Mouse (Mus musculus): ENCODE results near the gene Gdpd4. TPM values are rescaled to one million over a fixed set of nuclear protein-coding genes. Genes with fewer than 3 reads are reported as not detected.

Gene Gdpd4
- polyA plus RNA-seq, 1 experiment: not detected

DNA sequence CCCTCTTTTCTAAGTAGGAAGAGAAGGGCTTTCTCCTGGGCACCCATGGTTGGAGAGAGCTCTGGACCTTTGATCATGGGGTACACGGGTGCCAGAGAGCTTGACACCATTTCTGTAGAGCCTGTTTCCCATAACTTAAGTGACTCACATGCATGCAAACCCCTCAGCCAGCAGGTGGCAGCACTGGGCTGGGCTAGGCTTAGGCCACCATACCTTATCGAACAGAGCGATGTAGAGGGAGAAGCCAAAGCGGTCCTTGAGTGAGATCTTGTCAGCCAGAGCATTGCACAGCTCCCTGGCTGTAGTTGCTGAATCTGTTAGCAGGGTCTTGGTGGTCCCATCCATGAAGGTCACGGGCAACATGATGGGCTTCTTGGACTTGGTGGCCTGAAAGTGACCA, 151.9 kb downstream of the Gdpd4 start:
- no peak for TF ChIP-seq GATA1 (IDR thresholded peaks at IDR 0.05; ENCODE audit: low read length)
- TF ChIP-seq TAL1 (IDR thresholded peaks at IDR 0.05; ENCODE audit: low read length): no peak
- H3K4me1 ChIP-seq (ENCODE audit: control insufficient read depth): no peaks in the 10 kb centered on the region
- H3K27me3 ChIP-seq (ENCODE audit: control insufficient read depth): no peaks in the 10 kb centered on the region
- no peaks in the 10 kb centered on the region for H3K9me3 ChIP-seq (ENCODE audit: control insufficient read depth, low read length)
- H3K36me3 ChIP-seq (ENCODE audit: control insufficient read depth): peaks cover 3% of the 10 kb centered on the region; the same call in 1 of the 2 replicates
- H3K4me3 ChIP-seq (replicated peaks): no peak overlapping the region

DNA sequence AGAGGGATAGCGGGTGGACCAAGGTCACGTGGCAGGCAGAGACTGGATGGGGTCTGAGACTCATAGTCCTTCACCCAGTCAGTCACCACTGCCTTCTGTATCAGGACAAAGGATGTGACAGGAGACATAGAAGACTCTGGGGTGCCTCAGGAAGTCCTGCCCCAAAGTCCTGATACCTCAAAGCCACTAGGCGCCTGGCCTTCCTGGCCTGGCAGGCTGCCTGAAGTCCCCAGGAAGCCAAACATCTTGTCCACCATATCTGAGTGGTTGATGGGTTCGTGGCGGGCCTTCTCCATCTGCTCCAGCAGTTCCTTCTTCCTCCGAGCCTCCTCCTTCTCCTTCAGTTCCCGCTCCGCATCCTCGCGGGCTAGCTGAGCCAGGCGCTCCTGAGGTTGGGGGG, 157.7 kb downstream of the Gdpd4 start:
- peaks cover 3% of the 10 kb centered on the region; the same call in 1 of the 2 replicates for H3K36me3 ChIP-seq (ENCODE audit: control insufficient read depth)
- no peaks in the 10 kb centered on the region for H3K27me3 ChIP-seq (ENCODE audit: control insufficient read depth)
- no peaks in the 10 kb centered on the region for H3K9me3 ChIP-seq (ENCODE audit: control insufficient read depth, low read length)
- H3K4me3 ChIP-seq (replicated peaks): no peak overlapping the region
- H3K4me1 ChIP-seq (ENCODE audit: control insufficient read depth): no peaks in the 10 kb centered on the region
- TF ChIP-seq GATA1 (IDR thresholded peaks at IDR 0.05; ENCODE audit: low read length) (no peak), TAL1 (IDR thresholded peaks at IDR 0.05; ENCODE audit: low read length) (no peak)

DNA sequence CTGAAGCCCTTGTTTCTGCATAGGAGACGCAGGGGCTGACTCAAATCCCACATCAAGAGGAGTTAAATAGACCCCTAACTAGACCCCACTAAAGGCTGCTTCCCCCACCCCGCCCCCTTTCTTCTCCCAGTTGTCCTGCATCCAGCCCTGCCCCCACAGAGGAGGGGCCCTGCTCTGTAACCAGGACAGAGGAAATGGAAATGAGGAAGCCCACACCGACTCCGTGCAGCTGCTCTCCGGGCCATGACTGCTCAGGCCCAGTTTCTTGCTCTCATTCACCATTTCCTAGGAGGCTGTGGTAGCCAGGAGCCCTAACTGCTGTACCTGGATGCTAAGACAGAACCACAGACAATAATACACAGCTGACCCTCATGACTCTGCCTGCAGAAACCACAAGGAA, 162.6 kb downstream of the Gdpd4 start:
- no peaks in the 10 kb centered on the region; the same call in 1 of the 2 replicates for H3K4me1 ChIP-seq (ENCODE audit: control insufficient read depth)
- H3K36me3 ChIP-seq (ENCODE audit: control insufficient read depth): peaks cover 3% of the 10 kb centered on the region; the same call in 1 of the 2 replicates
- no peak overlapping the region for H3K4me3 ChIP-seq (replicated peaks)
- TF ChIP-seq TAL1 (IDR thresholded peaks at IDR 0.05; ENCODE audit: low read length) (no peak), GATA1 (IDR thresholded peaks at IDR 0.05; ENCODE audit: low read length) (no peak)
- H3K27me3 ChIP-seq (ENCODE audit: control insufficient read depth): no peaks in the 10 kb centered on the region
- H3K9me3 ChIP-seq (ENCODE audit: control insufficient read depth, low read length): no peaks in the 10 kb centered on the region

DNA sequence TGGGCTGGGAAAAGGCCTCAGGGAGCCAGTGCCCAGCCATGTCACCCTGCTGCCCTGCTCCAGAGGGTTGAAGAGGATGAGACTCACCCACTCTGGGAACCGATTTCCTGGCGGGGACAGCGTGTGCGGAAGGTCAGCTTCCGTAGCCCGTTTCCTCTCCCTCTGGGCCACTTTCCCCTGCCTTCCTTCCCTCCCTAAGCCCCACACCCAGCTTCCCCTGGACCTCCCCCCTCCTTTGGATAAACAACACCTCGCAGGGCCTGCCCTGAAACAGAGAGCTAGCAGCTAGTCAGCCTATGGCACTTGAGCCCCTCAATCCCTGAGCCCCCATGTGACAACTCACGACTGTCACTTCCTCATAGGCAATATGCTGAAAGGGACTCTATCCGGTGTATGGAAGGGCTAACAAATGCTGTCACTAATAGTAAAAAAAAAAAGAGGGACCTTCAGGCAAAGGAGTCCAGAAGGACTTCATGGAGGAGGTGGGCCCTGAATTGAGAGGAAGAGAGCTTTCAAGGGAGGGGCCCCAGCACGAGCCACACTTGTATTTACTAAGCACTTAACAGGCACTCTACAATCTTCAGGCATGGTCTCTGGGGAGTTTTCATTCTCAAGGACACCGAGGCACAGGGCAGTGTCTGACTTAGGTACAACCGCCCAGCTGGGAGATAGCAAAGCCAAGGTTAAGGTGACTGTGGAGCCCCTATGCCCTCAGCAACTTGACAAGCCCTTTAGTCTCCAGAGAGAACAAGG, 165.0 kb downstream of the Gdpd4 start:
- H3K4me3 ChIP-seq (replicated peaks): no peak overlapping the region
- no peaks in the 10 kb centered on the region; the same call in 1 of the 2 replicates for H3K36me3 ChIP-seq (ENCODE audit: control insufficient read depth)
- no peaks in the 10 kb centered on the region; the same call in 1 of the 2 replicates for H3K4me1 ChIP-seq (ENCODE audit: control insufficient read depth)
- H3K27me3 ChIP-seq (ENCODE audit: control insufficient read depth): no peaks in the 10 kb centered on the region
- no peaks in the 10 kb centered on the region for H3K9me3 ChIP-seq (ENCODE audit: control insufficient read depth, low read length)
- no peak for TF ChIP-seq TAL1 (IDR thresholded peaks at IDR 0.05; ENCODE audit: low read length)
- TF ChIP-seq GATA1 (IDR thresholded peaks at IDR 0.05; ENCODE audit: low read length): no peak

DNA sequence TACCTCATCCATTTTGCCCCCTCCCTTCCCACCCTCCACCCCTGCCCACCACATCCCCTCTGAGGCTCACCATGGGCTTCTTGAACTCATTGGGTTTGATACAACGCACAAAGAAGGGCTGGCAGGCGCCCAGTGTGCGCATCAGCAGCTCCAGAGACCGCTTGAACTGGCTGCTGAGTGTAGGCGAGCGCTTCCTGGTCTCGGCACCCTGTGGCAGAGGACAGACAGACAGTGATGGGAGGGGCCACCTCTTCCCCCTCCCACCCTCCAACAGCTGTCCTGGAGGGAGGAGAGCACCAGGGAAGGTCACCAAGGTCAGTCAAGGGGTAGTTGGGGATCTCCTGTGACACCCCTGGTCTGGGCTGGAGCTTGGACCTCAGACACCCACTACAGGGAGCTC, 165.6 kb downstream of the Gdpd4 start:
- Histone ChIP-seq H3K9me3 (ENCODE audit: control insufficient read depth, low read length) (no peaks in the 10 kb centered on the region), H3K36me3 (ENCODE audit: control insufficient read depth) (no peaks in the 10 kb centered on the region; the same call in 1 of the 2 replicates), H3K4me1 (ENCODE audit: control insufficient read depth) (no peaks in the 10 kb centered on the region; the same call in 1 of the 2 replicates), H3K4me3 (replicated peaks) (no peak overlapping the region), H3K27me3 (ENCODE audit: control insufficient read depth) (no peaks in the 10 kb centered on the region)
- TF ChIP-seq GATA1 (IDR thresholded peaks at IDR 0.05; ENCODE audit: low read length) (no peak), TAL1 (IDR thresholded peaks at IDR 0.05; ENCODE audit: low read length) (no peak)

DNA sequence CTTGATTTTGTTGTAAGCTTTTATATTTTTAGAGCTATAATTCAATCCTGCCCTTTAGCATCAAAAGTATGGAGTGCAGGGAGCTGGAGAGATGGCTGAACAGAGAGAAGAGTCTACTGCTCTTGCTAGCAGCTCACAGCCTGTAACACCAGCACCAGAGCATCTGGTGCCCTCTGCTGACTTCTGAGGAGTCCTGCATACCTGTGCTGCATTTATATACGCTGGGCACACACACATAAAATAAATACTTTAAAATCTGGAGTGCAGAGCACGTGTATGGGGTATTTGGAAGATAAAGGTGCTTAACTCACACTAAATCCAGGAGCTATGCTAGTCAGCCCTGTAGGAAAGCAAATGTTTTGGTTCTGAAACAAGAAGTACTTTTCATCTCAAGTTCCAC, 166.6 kb downstream of the Gdpd4 start:
- TF ChIP-seq TAL1 (IDR thresholded peaks at IDR 0.05; ENCODE audit: low read length) (no peak), GATA1 (IDR thresholded peaks at IDR 0.05; ENCODE audit: low read length) (no peak)
- H3K4me3 ChIP-seq (replicated peaks): no peak overlapping the region
- H3K36me3 ChIP-seq (ENCODE audit: control insufficient read depth): no peaks in the 10 kb centered on the region; the same call in 1 of the 2 replicates
- no peaks in the 10 kb centered on the region; the same call in 1 of the 2 replicates for H3K4me1 ChIP-seq (ENCODE audit: control insufficient read depth)
- H3K27me3 ChIP-seq (ENCODE audit: control insufficient read depth): no peaks in the 10 kb centered on the region
- H3K9me3 ChIP-seq (ENCODE audit: control insufficient read depth, low read length): no peaks in the 10 kb centered on the region

DNA sequence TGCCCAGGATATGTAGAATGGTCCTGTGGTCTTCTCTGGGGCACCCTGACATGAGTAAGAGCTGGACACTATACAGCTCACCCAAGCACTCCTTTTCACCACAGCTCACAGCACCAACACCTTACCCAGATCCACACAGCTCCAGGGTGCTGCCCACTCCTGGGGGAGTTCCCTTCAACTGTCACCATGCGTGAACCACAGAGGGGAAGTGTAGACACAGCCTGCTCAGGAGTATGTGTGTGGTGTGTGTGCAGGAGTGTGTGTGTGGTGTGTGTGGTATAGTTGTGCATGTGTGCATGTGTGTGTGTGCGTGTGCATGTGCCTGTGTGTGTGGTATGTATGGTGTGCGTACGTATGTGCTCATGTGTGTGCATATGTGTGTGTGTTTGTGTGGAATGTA, 176.1 kb downstream of the Gdpd4 start:
- Histone ChIP-seq H3K4me3 (replicated peaks) (no peak overlapping the region), H3K27me3 (ENCODE audit: control insufficient read depth) (no peaks in the 10 kb centered on the region), H3K36me3 (ENCODE audit: control insufficient read depth) (peaks cover 9% of the 10 kb centered on the region; the same call in 1 of the 2 replicates), H3K9me3 (ENCODE audit: control insufficient read depth, low read length) (peaks cover 13% of the 10 kb centered on the region), H3K4me1 (ENCODE audit: control insufficient read depth) (no peaks in the 10 kb centered on the region)
- TF ChIP-seq TAL1 (IDR thresholded peaks at IDR 0.05; ENCODE audit: low read length): no peak
- no peak for TF ChIP-seq GATA1 (IDR thresholded peaks at IDR 0.05; ENCODE audit: low read length)

DNA sequence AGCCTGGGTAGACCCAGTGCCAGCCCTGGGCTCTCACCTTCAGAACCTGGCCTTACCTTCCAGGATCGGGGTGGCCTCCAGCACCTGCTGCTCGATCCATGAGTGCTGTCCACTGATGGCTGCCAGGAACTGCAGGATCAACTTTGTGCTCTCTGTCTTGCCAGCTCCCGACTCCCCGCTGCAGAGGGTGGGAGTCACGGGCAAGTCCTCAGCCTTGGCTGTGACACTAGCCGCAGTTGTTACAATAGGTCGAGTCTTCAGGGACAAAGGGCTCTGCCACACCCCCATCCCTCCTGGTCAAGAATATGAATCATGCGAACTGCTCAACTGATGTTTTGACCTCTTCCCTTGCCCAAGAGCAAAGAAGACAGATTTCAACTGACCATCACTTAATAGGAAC, 177.8 kb downstream of the Gdpd4 start:
- no peaks in the 10 kb centered on the region for H3K4me1 ChIP-seq (ENCODE audit: control insufficient read depth)
- TF ChIP-seq TAL1 (IDR thresholded peaks at IDR 0.05; ENCODE audit: low read length): no peak
- TF ChIP-seq GATA1 (IDR thresholded peaks at IDR 0.05; ENCODE audit: low read length): no peak
- H3K36me3 ChIP-seq (ENCODE audit: control insufficient read depth): peaks cover 9% of the 10 kb centered on the region; the same call in 1 of the 2 replicates
- H3K4me3 ChIP-seq (replicated peaks): no peak overlapping the region
- no peaks in the 10 kb centered on the region for H3K27me3 ChIP-seq (ENCODE audit: control insufficient read depth)
- peaks cover 13% of the 10 kb centered on the region for H3K9me3 ChIP-seq (ENCODE audit: control insufficient read depth, low read length)

Other genes starting within 250 kb of the Gdpd4 start
- 1.3 and 1.4 TPM in 2 replicates for gene Clns1a, start 223.3 kb upstream of the Gdpd4 start, polyA plus RNA-seq (2012)
- gene Aqp11, start 181.7 kb upstream of the Gdpd4 start, polyA plus RNA-seq (2012): 0.13 and 0.27 TPM in 2 replicates
- 0.06 and 0.08 TPM in 2 replicates for gene Pak1, start 131.4 kb upstream of the Gdpd4 start, polyA plus RNA-seq (2012)
- gene Myo7a, start 199.6 kb downstream of the Gdpd4 start, polyA plus RNA-seq (2012): 0.01 and 0.11 TPM in 2 replicates
- 0.37 and 0.42 TPM in 2 replicates for gene Omp, start 225.5 kb downstream of the Gdpd4 start, polyA plus RNA-seq (2012)